10 mouse cellular contexts compared by ENCODE assay signal in the genomic region with DNA sequence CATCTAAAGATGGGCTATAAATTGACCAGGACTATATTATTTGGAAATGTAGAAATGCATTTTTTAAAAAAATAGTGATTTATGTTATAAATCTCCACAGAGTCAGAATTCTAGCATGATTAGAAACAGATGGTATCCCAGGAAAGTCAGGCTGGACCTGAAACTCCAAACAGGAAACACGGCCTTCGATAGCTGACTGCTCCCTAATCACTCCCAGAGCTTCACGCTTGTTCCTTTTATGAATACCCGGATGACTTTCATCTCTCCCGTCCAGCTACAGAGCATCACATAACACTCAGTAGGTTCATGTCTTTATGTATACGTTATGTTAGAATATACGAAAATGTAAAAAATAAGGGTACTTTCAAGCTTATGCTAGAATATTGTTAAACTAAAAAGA.
A peak's percentile ranks its signal among the peaks of the same experiment; 100 is the strongest.
DNase-seq lines count a peak whose midpoint lies in the region; ATAC-seq and TF ChIP-seq lines count a peak whose summit lies in the region.
"Had no signal": no experiment of that assay in that cellular context is flagged by ENCODE, and none has a peak within 500 bp of the region (broad histone marks: within the 10 kb centered on the region; RNA-seq: fewer than 3 reads in every experiment).

No protein-coding gene starts in this region.

- TF ChIP-seq EP300 in CH12.LX (IDR thresholded peaks at IDR 0.05; ENCODE audit: low read length) = no peak

- H3K27ac ChIP-seq in CH12.LX (ENCODE audit: insufficient read depth, low read depth) = no peak overlapping the region
- no peak overlapping the region for H3K27ac ChIP-seq in forebrain, embryonic 15.5 days (replicated peaks)

- peak overlapping the region; percentile 82 for H3K4me2 ChIP-seq in CH12.LX (ENCODE audit: insufficient read depth, low read depth, poor library complexity, severe bottlenecking)
- 0 out of 2 replicates have a peak overlapping the region, but pooled peaks have one; percentile 17 for H3K4me2 ChIP-seq in forebrain, embryonic 15.5 days (replicated peaks)

- no peak for TF ChIP-seq RAD21 in CH12.LX (IDR thresholded peaks at IDR 0.05; ENCODE audit: low read depth, low read length)

- TF ChIP-seq POLR2A in CH12.LX (IDR thresholded peaks at IDR 0.05; ENCODE audit: low read depth, low read length) = no peak

- no peak for ATAC-seq in forebrain, embryonic 15.5 days (replicated peaks)

- peak; percentile 18 to 32 for DNase-seq in heart, adult 18-20 months
- DNase-seq in heart, postnatal 25 days (ENCODE audit: low spot score) = no peak
- no peak for DNase-seq in CH12.LX (ENCODE audit: extremely low read depth)
- DNase-seq in mesoderm, embryonic 11.5 days (ENCODE audit: low read depth, low spot score) = peak; percentile 91
- DNase-seq in cerebellum, postnatal 4 days (ENCODE audit: low spot score in 2 of 2) = no peak
- no peak for DNase-seq in left cerebral cortex, adult 9 months (ENCODE audit: low spot score in 2 of 2)
- no peak for DNase-seq in gastrocnemius, postnatal 10 days
- DNase-seq: adrenal gland, adult 8-10 months; gastrocnemius, postnatal 25 days had no signal

- in situ Hi-C loops in CH12.LX (cut with MboI; ENCODE audit: low pct_ligation_motif_present, low pct_unique_long_range_greater_than_20kb, low sequenced_read_pairs) = no loop called here

- H3K4me1 ChIP-seq in CH12.LX (ENCODE audit: control insufficient read depth in 1 of 2, insufficient read depth in 2 of 2) = peaks cover 3 to 33% of the 10 kb centered on the region in 2 experiments; a peak in 3 of 4 replicates
- H3K4me1 ChIP-seq in forebrain, embryonic 15.5 days = peaks cover 35% of the 10 kb centered on the region

- peak overlapping the region; percentile 61 for H3K9ac ChIP-seq in CH12.LX (ENCODE audit: insufficient read depth, low read depth)
- no peak overlapping the region for H3K9ac ChIP-seq in forebrain, embryonic 15.5 days (replicated peaks)

- WGBS in forebrain, embryonic 15.5 days = 36% methylated on average over 7 of the region's 7 CpGs

- no peak for TF ChIP-seq CTCF in CH12.LX (conservative IDR thresholded peaks at IDR 0.05 in 1 of 2, IDR thresholded peaks at IDR 0.05 in 1 of 2; ENCODE audit: low read depth in 2 of 2, low read length in 2 of 2)

- intact Hi-C loops in heart, postnatal 25 days (cut with DNase I) = loop anchor here (5.0 kb wide), 2 partner anchors 37 to 62 kb away; no protein-coding TSS in a partner anchor

- H3K4me3 ChIP-seq in CH12.LX (replicated peaks in 1 of 3; ENCODE audit: low read depth in 2 of 3, low read length in 2 of 3, poor library complexity in 1 of 3) = peak overlapping the region; percentile 44 to 52 (median 45)
- H3K4me3 ChIP-seq in forebrain, embryonic 15.5 days = peak overlapping the region; percentile 28

- H3K36me3 ChIP-seq in CH12.LX (replicated peaks in 1 of 2; ENCODE audit: control insufficient read depth in 1 of 2, insufficient read depth in 1 of 2, low read length in 1 of 2) = peaks cover 0 to 2% of the 10 kb centered on the region in 2 experiments
- no peaks in the 10 kb centered on the region for H3K36me3 ChIP-seq in forebrain, embryonic 15.5 days

- no peaks in the 10 kb centered on the region for H3K9me3 ChIP-seq in CH12.LX (replicated peaks; ENCODE audit: low read length)
- H3K9me3 ChIP-seq in forebrain, embryonic 15.5 days = no peaks in the 10 kb centered on the region

- H3K79me2 ChIP-seq in CH12.LX (replicated peaks; ENCODE audit: control insufficient read depth, extremely low read depth, insufficient read depth, poor library complexity, severe bottlenecking) = peaks cover 9% of the 10 kb centered on the region

- no peaks in the 10 kb centered on the region for H3K27me3 ChIP-seq in CH12.LX (replicated peaks)
- no peaks in the 10 kb centered on the region for H3K27me3 ChIP-seq in forebrain, embryonic 15.5 days

- dilution Hi-C loops in CH12.LX (cut with MboI; ENCODE audit: extremely low pct_ligation_motif_present, extremely low pct_unique_long_range_greater_than_20kb, low sequenced_read_pairs) = no loop called here

TF ChIP-seq in CH12.LX, 34 proteins besides CTCF, POLR2A, EP300 and RAD21:
- TF ChIP-seq MYC (IDR thresholded peaks at IDR 0.05; ENCODE audit: low read depth, low read length) (no peak), ETS1 (conservative IDR thresholded peaks at IDR 0.05; ENCODE audit: low read depth, low read length) (no peak), NRF1 (IDR thresholded peaks at IDR 0.05; ENCODE audit: low read depth, low read length) (no peak), NELFE (IDR thresholded peaks at IDR 0.05; ENCODE audit: low read depth, low read length) (no peak), CHD2 (IDR thresholded peaks at IDR 0.05; ENCODE audit: low read length) (no peak), ZMIZ1 (IDR thresholded peaks at IDR 0.05; ENCODE audit: low read depth, low read length) (no peak), GABPA (IDR thresholded peaks at IDR 0.05; ENCODE audit: insufficient replicate concordance, low read depth, low read length) (no peak), IRF4 (IDR thresholded peaks at IDR 0.05; ENCODE audit: low read depth, low read length) (no peak), POLR2AphosphoS2 (IDR thresholded peaks at IDR 0.05; ENCODE audit: low read depth, low read length) (no peak), USF2 (conservative IDR thresholded peaks at IDR 0.05; ENCODE audit: low read depth, low read length) (no peak), SMC3 (IDR thresholded peaks at IDR 0.05; ENCODE audit: low read depth, low read length) (no peak), TBP (conservative IDR thresholded peaks at IDR 0.05; ENCODE audit: low read depth, low read length) (no peak), MAX (IDR thresholded peaks at IDR 0.05; ENCODE audit: low read length) (no peak), UBTF (IDR thresholded peaks at IDR 0.05; ENCODE audit: low read depth, low read length) (no peak), CHD1 (IDR thresholded peaks at IDR 0.05; ENCODE audit: low read depth, low read length) (no peak), PAX5 (IDR thresholded peaks at IDR 0.05; ENCODE audit: low read length) (no peak)

Comparison
In these comparisons a context has a peak if more than half of its experiments do, and no peak if none do; other contexts are left out.
1. DNase-seq: peak in heart, adult 18-20 months (2 of 2) and mesoderm, embryonic 11.5 days (single experiment); none in heart, postnatal 25 days (single experiment), CH12.LX (single experiment), cerebellum, postnatal 4 days (0 of 2), left cerebral cortex, adult 9 months (0 of 2) and gastrocnemius, postnatal 10 days (single experiment).